In genomic region chr17:45925845-45926244, GRCm38 (mm10) we compare ENCODE assay signal across 17 mouse cellular contexts.
A peak's percentile ranks its signal among the peaks of the same experiment; 100 is the strongest.
DNase-seq lines count a peak whose midpoint lies in the region; ATAC-seq lines count a peak whose summit lies in the region.
"Had no signal": no experiment of that assay in that cellular context is flagged by ENCODE, and none has a peak within 500 bp of the region (broad histone marks: within the 10 kb centered on the region; RNA-seq: fewer than 3 reads in every experiment).

No protein-coding gene starts in this region.

- 59% methylated on average over 6 of the region's 6 CpGs for WGBS in forebrain, embryonic 10.5 days
- 61% methylated on average over 6 of the region's 6 CpGs for WGBS in forebrain, embryonic 11.5 days
- 55% methylated on average over 6 of the region's 6 CpGs for WGBS in kidney, embryonic 15.5 days
- WGBS in limb, embryonic 12.5 days = 75% methylated on average over 6 of the region's 6 CpGs

- no peaks in the 10 kb centered on the region for H3K36me3 ChIP-seq in forebrain, embryonic 10.5 days (replicated peaks)
- H3K36me3 ChIP-seq in forebrain, embryonic 11.5 days (ENCODE audit: control insufficient read depth, insufficient read depth, low read length) = no peaks in the 10 kb centered on the region
- no peaks in the 10 kb centered on the region for H3K36me3 ChIP-seq in kidney, embryonic 15.5 days
- H3K36me3 ChIP-seq in limb, embryonic 12.5 days = no peaks in the 10 kb centered on the region
- H3K36me3 ChIP-seq: liver, embryonic 13.5 days; lung, embryonic 15.5 days had no signal

- intact Hi-C loops in heart, postnatal 14 days (cut with DNase I) = no loop called here

- no peak overlapping the region for H3K9ac ChIP-seq in forebrain, embryonic 11.5 days (ENCODE audit: low read length)
- no peak overlapping the region for H3K9ac ChIP-seq in kidney, embryonic 15.5 days
- 0 out of 2 replicates have a peak overlapping the region, but pooled peaks have one; percentile 8 for H3K9ac ChIP-seq in limb, embryonic 12.5 days (replicated peaks)
- H3K9ac ChIP-seq: forebrain, embryonic 13.5 days; liver, embryonic 13.5 days; lung, embryonic 15.5 days had no signal

- no peak for ATAC-seq in forebrain, embryonic 11.5 days (replicated peaks; ENCODE audit: low FRiP score)
- ATAC-seq in kidney, embryonic 15.5 days (replicated peaks; ENCODE audit: low FRiP score) = no peak
- no peak for ATAC-seq in limb, embryonic 12.5 days (ENCODE audit: insufficient number of reproducible peaks, insufficient read depth, low FRiP score, low TSS enrichment, low read depth)
- ATAC-seq in erythroblast, adult 5-6 weeks (replicated peaks; ENCODE audit: low FRiP score, poor library complexity, severe bottlenecking) = no peak
- ATAC-seq: forebrain, embryonic 13.5 days had no signal

- no peaks in the 10 kb centered on the region for H3K9me3 ChIP-seq in forebrain, embryonic 10.5 days
- H3K9me3 ChIP-seq in forebrain, embryonic 11.5 days (ENCODE audit: control insufficient read depth, low read length) = no peaks in the 10 kb centered on the region
- H3K9me3 ChIP-seq in kidney, embryonic 15.5 days (replicated peaks) = no peaks in the 10 kb centered on the region
- H3K9me3 ChIP-seq in limb, embryonic 12.5 days = no peaks in the 10 kb centered on the region
- H3K9me3 ChIP-seq: forebrain, embryonic 13.5 days; liver, embryonic 13.5 days; lung, embryonic 15.5 days had no signal

- H3K27me3 ChIP-seq in forebrain, embryonic 10.5 days (ENCODE audit: poor library complexity, severe bottlenecking) = peaks cover 34% of the 10 kb centered on the region
- H3K27me3 ChIP-seq in forebrain, embryonic 11.5 days (ENCODE audit: control insufficient read depth, insufficient read depth, low read length) = no peaks in the 10 kb centered on the region
- 0 out of 2 replicates have a peak, but pooled peaks cover 2% of the 10 kb centered on the region for H3K27me3 ChIP-seq in kidney, embryonic 15.5 days
- no peaks in the 10 kb centered on the region for H3K27me3 ChIP-seq in limb, embryonic 12.5 days
- H3K27me3 ChIP-seq: forebrain, embryonic 13.5 days; liver, embryonic 13.5 days; lung, embryonic 15.5 days had no signal

- no peak overlapping the region for H3K4me3 ChIP-seq in forebrain, embryonic 10.5 days
- no peak overlapping the region for H3K4me3 ChIP-seq in forebrain, embryonic 11.5 days (ENCODE audit: low read depth, low read length)
- H3K4me3 ChIP-seq in kidney, embryonic 15.5 days (replicated peaks) = no peak overlapping the region
- H3K4me3 ChIP-seq in limb, embryonic 12.5 days (replicated peaks) = no peak overlapping the region
- H3K4me3 ChIP-seq: forebrain, embryonic 13.5 days; liver, embryonic 13.5 days; lung, embryonic 15.5 days had no signal

- 0 out of 2 replicates have a peak overlapping the region, but pooled peaks have one; percentile 21 for H3K27ac ChIP-seq in forebrain, embryonic 10.5 days
- H3K27ac ChIP-seq in forebrain, embryonic 11.5 days (ENCODE audit: low read depth, low read length) = no peak overlapping the region
- H3K27ac ChIP-seq in kidney, embryonic 15.5 days = no peak overlapping the region
- no peak overlapping the region for H3K27ac ChIP-seq in limb, embryonic 12.5 days
- H3K27ac ChIP-seq: forebrain, embryonic 13.5 days; liver, embryonic 13.5 days; lung, embryonic 15.5 days had no signal

- H3K4me1 ChIP-seq in forebrain, embryonic 10.5 days = peaks cover 40% of the 10 kb centered on the region
- H3K4me1 ChIP-seq in forebrain, embryonic 11.5 days (replicated peaks; ENCODE audit: control insufficient read depth, insufficient read depth, low read length) = no peaks in the 10 kb centered on the region
- peaks cover 14% of the 10 kb centered on the region for H3K4me1 ChIP-seq in kidney, embryonic 15.5 days
- peaks cover 17% of the 10 kb centered on the region for H3K4me1 ChIP-seq in limb, embryonic 12.5 days (replicated peaks)
- H3K4me1 ChIP-seq: forebrain, embryonic 13.5 days had no signal

- no peak overlapping the region for H3K4me2 ChIP-seq in forebrain, embryonic 11.5 days (ENCODE audit: low read depth, low read length, severe bottlenecking)
- H3K4me2 ChIP-seq in kidney, embryonic 15.5 days = no peak overlapping the region
- H3K4me2 ChIP-seq in limb, embryonic 12.5 days = no peak overlapping the region
- H3K4me2 ChIP-seq: forebrain, embryonic 13.5 days; liver, embryonic 13.5 days; lung, embryonic 15.5 days had no signal

- DNase-seq in forebrain, embryonic 10.5 days (ENCODE audit: extremely low spot score, low spot score) = no peak
- no peak for DNase-seq in forebrain, embryonic 11.5 days (ENCODE audit: low spot score)
- DNase-seq in heart, adult 9 months (ENCODE audit: low spot score in 2 of 2) = peak; percentile 44
- DNase-seq in heart, postnatal 14 days = no peak
- DNase-seq in kidney, adult 9 months = peak; percentile 23
- DNase-seq: cerebellum, adult 11-12 months; cerebellum, postnatal 36 days; heart, postnatal 36 days; liver, embryonic 13.5 days; lung, postnatal 4 days; right cerebral cortex, postnatal 25 days; thymus, postnatal 36 days had no signal

Comparison
In these comparisons a context has a peak if more than half of its experiments do, and no peak if none do; other contexts are left out.
1. DNase-seq: peak in heart, adult 9 months (2 of 2) and kidney, adult 9 months (single experiment); none in forebrain, embryonic 10.5 days (single experiment), forebrain, embryonic 11.5 days (single experiment) and heart, postnatal 14 days (0 of 2).